Mouse (Mus musculus): ENCODE results near the gene Ppp1r14c.

GRCm38 (mm10) chr10:3479772-3480171 lies 113.9 kb downstream of the Ppp1r14c start:
- no peak for TF ChIP-seq CTCF (IDR thresholded peaks at IDR 0.05; ENCODE audit: extremely low read depth, insufficient read length, insufficient replicate concordance, low read depth, low read length)
- no peak for TF ChIP-seq POLR2A (IDR thresholded peaks at IDR 0.05; ENCODE audit: low read depth, low read length)

Data from small intestine, adult 2 months (tissue).